Mouse (Mus musculus) heart, postnatal 0 days (tissue): ENCODE results near the gene Ankrd28. TPM values are rescaled to one million over a fixed set of nuclear protein-coding genes. Genes with fewer than 3 reads are reported as not detected.

Experiments
- ATAC-seq: fragments of 200-750 bp; cut with Nextera tagmentation; 2 replicates; pipeline ENCODE4 v1.8.0; 2017; ENCODE audit warnings: low read depth, moderate number of reproducible peaks, moderate library complexity; ENCODE audit not compliant: insufficient read depth
- DNase-seq: peaks from one replicate; pipeline ENCODE4 v3.0.0-alpha.2; 2016; ENCODE audit warnings: low spot score
- H3K27ac ChIP-seq: fragments of 300-500 bp; sonication (generic); 2 replicates; pipeline ENCODE4 v1.5.1; 2014; ENCODE audit warnings: low read depth, mild to moderate bottlenecking
- H3K27me3 ChIP-seq: fragments of 300-500 bp; sonication (generic); 2 replicates; pipeline ENCODE4 v1.6.1; 2014; ENCODE audit warnings: low read length, mixed read lengths; ENCODE audit not compliant: control insufficient read depth, insufficient read depth
- H3K36me3 ChIP-seq: fragments of 300-500 bp; sonication (generic); replicated peaks from 2 replicates; pipeline ENCODE4 v1.6.1; 2014; ENCODE audit warnings: low read length, mixed read lengths; ENCODE audit not compliant: control insufficient read depth, insufficient read depth
- H3K4me1 ChIP-seq: fragments of 300-500 bp; sonication (generic); 2 replicates; pipeline ENCODE4 v1.6.1; 2014; ENCODE audit warnings: antibody characterized with exemption; ENCODE audit not compliant: control insufficient read depth, insufficient read depth
- H3K4me2 ChIP-seq: fragments of 300-500 bp; sonication (generic); 2 replicates; pipeline ENCODE4 v1.6.1; 2014; ENCODE audit warnings: low read depth, mild to moderate bottlenecking, low read length, moderate library complexity
- H3K4me3 ChIP-seq: fragments of 300-500 bp; sonication (generic); 2 replicates; pipeline ENCODE4 v1.5.1; 2014; ENCODE audit warnings: low read depth, low read length
- H3K9ac ChIP-seq: fragments of 300-500 bp; sonication (generic); replicated peaks from 2 replicates; pipeline ENCODE4 v1.6.1; 2014; ENCODE audit warnings: low read depth, low read length, mixed read lengths
- H3K9me3 ChIP-seq: fragments of 300-500 bp; sonication (generic); replicated peaks from 2 replicates; pipeline ENCODE4 v1.6.1; 2016; ENCODE audit warnings: low read length; ENCODE audit not compliant: control insufficient read depth
- CTCF ChIP-seq: IDR thresholded peaks from 2 replicates; pipeline ENCODE4 v1.5.1; 2016; ENCODE audit warnings: antibody characterized with exemption, control low read depth, low read depth
- EP300 ChIP-seq: IDR thresholded peaks from 2 replicates; pipeline ENCODE4 v1.6.1; 2016; ENCODE audit warnings: antibody characterized with exemption, low read depth
- whole genome bisulfite sequencing: fragments of 180-500 bp; shearing (Covaris S2); extraction: QIAGEN DNeasy Blood & Tissue Kit; methylation state at CpG from one replicate; pipeline ENCODE4 v1.1.7; 2014; 5-methylcytosine and 5-hydroxymethylcytosine counted together
- polyA plus RNA-seq: library from polyadenylated mRNA; unstranded; fragments of >200 nt; fragmentation: Nextera tagmentation; extraction: Ambion mirVana; gene quantifications from 2 replicates; pipeline ENCODE4 v1.2.1, GENCODE M21; 2015
- total RNA-seq: library from RNA; depleted of rRNA; stranded (reverse); fragments of >200 nt; gene quantifications from 2 replicates; pipeline ENCODE4 v1.2.3, GENCODE M21; 2014; ENCODE audit warnings: low replicate concordance

The Ankrd28 gene
- total and polyA plus RNA-seq, 2 experiments from 2014 or later, result 4.5 to 17.7 TPM

DNA sequence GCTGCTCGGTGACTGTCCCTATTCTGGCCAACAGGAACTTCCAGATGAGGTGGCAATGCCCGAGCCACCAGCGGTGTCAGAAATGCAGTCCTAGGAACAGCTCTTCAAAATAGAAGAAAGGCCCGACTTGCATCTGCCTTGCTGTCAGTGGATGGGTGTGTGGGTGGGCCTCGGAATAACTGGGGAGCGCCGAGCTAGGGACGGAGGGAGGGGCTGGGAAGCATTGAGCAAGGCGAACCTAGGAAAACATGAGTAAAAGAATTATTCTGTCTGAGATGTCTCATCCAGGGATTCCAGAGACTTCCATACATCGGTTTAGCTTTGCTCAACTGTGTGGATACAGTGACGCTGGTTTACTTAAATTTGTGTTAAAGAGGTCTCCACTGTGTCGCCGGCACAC, 162.1 kb downstream of the Ankrd28 start:
- peaks cover 38% of the 10 kb centered on the region for H3K4me1 ChIP-seq

GRCm38 (mm10) chr14:31667741-31668140, 162.7 kb downstream of the Ankrd28 start:
- peak overlapping the region; percentile 86 for H3K27ac ChIP-seq
- H3K4me2 ChIP-seq, result no peak overlapping the region
- WGBS, result 75% methylated on average over 6 of the region's 6 CpGs

More for the DNA sequence above, 162.1 kb downstream of the Ankrd28 start:
- no peak overlapping the region for H3K4me2 ChIP-seq
- no peaks in the 10 kb centered on the region for H3K9me3 ChIP-seq
- ATAC-seq (no peak), DNase-seq (no peak)
- TF ChIP-seq EP300, result no peak
- TF ChIP-seq CTCF, result no peak
- WGBS, result 79% methylated on average over 13 of the region's 13 CpGs
- H3K27me3 ChIP-seq, result no peaks in the 10 kb centered on the region
- H3K4me3 ChIP-seq, result no peak overlapping the region
- peak overlapping the region; percentile 86 for H3K27ac ChIP-seq
- H3K36me3 ChIP-seq, result peaks cover 9% of the 10 kb centered on the region
- no peak overlapping the region for H3K9ac ChIP-seq

DNA sequence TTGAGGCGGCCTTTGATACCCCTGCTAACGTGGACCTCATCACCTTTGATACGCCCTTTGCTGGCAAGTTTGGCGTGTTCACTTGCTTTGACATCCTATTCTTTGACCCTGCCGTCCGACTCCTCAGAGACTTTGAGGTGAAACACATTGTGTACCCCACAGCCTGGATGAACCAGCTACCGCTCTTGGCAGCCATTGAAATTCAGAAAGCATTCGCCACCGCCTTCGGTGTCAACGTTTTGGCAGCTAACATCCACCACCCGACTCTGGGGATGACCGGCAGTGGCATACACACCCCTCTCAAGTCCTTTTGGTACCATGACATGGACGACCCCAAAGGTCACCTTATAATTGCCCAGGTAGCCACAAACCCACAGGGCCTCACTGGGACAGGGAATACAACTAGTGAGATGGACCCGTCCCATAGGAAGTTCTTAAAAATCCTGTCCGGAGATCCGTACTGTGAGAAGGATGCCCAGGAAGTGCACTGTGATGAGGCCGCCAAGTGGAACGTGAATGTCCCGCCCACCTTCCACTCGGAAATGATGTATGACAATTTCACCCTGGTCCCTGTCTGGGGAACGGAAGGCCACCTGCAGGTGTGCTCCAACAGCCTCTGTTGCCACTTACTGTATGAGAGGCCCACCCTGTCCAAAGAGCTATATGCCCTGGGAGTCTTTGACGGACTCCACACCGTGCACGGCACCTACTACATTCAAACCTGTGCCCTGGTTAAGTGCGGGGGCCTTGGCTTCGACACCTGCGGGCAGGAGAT, 163.3 kb downstream of the Ankrd28 start:
- Histone ChIP-seq H3K4me2 (no peak overlapping the region), H3K36me3 (peaks cover 9% of the 10 kb centered on the region), H3K9me3 (no peaks in the 10 kb centered on the region), H3K27ac (peak overlapping the region; percentile 86; the same call in 1 of the 2 replicates), H3K27me3 (no peaks in the 10 kb centered on the region), H3K4me3 (no peak overlapping the region), H3K4me1 (peaks cover 50% of the 10 kb centered on the region), H3K9ac (no peak overlapping the region)
- DNase-seq (no peak), ATAC-seq (no peak)
- TF ChIP-seq EP300, result no peak
- TF ChIP-seq CTCF, result no peak
- 94% methylated on average over 28 of the region's 28 CpGs for WGBS

More at GRCm38 (mm10) chr14:31667741-31668140, 162.7 kb downstream of the Ankrd28 start:
- TF ChIP-seq EP300, result no peak
- TF ChIP-seq CTCF, result no peak
- Histone ChIP-seq H3K27me3 (no peaks in the 10 kb centered on the region), H3K4me1 (peaks cover 43% of the 10 kb centered on the region), H3K36me3 (peaks cover 9% of the 10 kb centered on the region), H3K9me3 (no peaks in the 10 kb centered on the region), H3K9ac (no peak overlapping the region), H3K4me3 (no peak overlapping the region)
- DNase-seq, result no peak
- no peak for ATAC-seq

GRCm38 (mm10) chr14:31665566-31665940, 164.9 kb downstream of the Ankrd28 start:
- Histone ChIP-seq H3K27ac (no peak overlapping the region), H3K4me1 (peaks cover 57% of the 10 kb centered on the region), H3K9ac (no peak overlapping the region), H3K27me3 (no peaks in the 10 kb centered on the region), H3K9me3 (no peaks in the 10 kb centered on the region), H3K4me3 (no peak overlapping the region), H3K4me2 (no peak overlapping the region), H3K36me3 (peaks cover 9% of the 10 kb centered on the region)
- no peak for TF ChIP-seq EP300
- TF ChIP-seq CTCF, result no peak
- 79% methylated on average over 4 of the region's 4 CpGs for WGBS
- no peak for DNase-seq
- no peak for ATAC-seq

DNA sequence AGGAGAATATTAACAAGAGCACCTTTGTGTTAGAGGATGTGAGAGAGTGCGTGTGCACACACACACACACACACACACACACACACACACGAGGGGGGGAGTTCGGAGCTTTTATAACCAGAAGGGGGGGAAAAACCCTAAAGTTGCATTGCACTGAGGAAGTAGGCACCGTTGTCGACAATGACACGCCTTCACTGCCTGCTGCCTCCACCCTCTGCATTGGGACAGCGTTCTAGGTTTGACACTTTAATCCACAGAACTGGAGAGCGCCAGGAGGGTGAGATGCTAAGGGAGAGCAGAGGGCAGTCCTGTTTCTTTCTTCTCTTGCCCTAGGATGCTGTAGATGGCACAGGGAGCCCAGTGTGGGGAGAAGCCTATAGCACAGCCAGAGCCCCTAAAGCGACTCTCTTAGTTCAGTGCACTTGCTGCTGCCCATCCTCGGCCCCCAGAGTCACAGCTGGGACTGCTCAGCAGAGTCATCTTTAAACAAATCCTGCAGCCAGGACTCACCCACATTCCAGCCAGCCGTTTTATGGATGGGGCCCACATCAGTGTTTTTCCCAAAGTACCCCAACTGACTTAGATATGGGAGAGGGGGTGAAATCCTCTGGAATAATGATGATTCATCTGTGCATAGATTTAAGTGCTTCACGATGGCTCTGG, 165.4 kb downstream of the Ankrd28 start:
- no peak overlapping the region for H3K4me2 ChIP-seq
- DNase-seq, result no peak
- ATAC-seq, result no peak
- no peaks in the 10 kb centered on the region for H3K9me3 ChIP-seq
- TF ChIP-seq CTCF (no peak), EP300 (no peak)
- H3K36me3 ChIP-seq, result peaks cover 9% of the 10 kb centered on the region
- H3K9ac ChIP-seq, result no peak overlapping the region
- peak overlapping the region; percentile 92 for H3K27ac ChIP-seq
- H3K4me3 ChIP-seq, result no peak overlapping the region
- peaks cover 57% of the 10 kb centered on the region for H3K4me1 ChIP-seq
- WGBS, result 69% methylated on average over 12 of the region's 12 CpGs
- no peaks in the 10 kb centered on the region for H3K27me3 ChIP-seq
